In the genomic region with DNA sequence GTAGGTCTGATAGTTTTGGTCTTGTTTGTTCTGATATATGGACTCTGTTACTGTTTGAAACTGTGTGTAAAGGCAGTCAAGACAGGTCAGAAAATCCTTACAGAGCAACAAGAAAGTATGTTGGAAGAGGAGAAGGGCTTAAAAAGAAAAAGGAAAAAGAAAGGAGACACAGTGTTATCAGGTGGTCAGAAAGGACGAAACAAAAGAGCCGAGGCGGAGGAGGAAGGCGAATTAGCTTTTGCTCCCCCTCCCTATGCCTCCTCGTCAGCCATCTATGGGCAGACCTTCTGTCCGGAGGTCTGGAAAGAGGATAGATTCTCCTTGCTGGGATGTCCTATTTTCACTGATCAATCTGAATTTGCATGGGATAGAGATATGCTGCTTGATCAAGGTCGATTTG, we compare ENCODE assay signal across 4 mouse cellular contexts. TPM values are rescaled to one million over a fixed set of nuclear protein-coding genes. Genes with fewer than 3 reads are reported as not detected.
"Had no signal": no experiment of that assay in that cellular context is flagged by ENCODE, and none has a peak within 500 bp of the region (broad histone marks: within the 10 kb centered on the region; RNA-seq: fewer than 3 reads in every experiment).

No protein-coding gene starts in this region.

RNA-seq across cellular contexts. Expression of gene Olfr709-ps1, which starts 11.1 kb away (rescaled TPM):
- total RNA-seq: megakaryocyte progenitor cell, adult 5-6 weeks; midbrain, postnatal 0 days; monocyte, adult 5-6 weeks; neutrophil, adult 5-6 weeks had no signal

RNA-seq across cellular contexts. Expression of gene Olfr1532-ps1, which starts 13.2 kb away (rescaled TPM):
- total RNA-seq: megakaryocyte progenitor cell, adult 5-6 weeks; midbrain, postnatal 0 days; monocyte, adult 5-6 weeks; neutrophil, adult 5-6 weeks had no signal

RNA-seq across cellular contexts. Expression of gene Olfr707, which starts 19.9 kb away (rescaled TPM):
- total RNA-seq: megakaryocyte progenitor cell, adult 5-6 weeks; midbrain, postnatal 0 days; monocyte, adult 5-6 weeks; neutrophil, adult 5-6 weeks had no signal

RNA-seq across cellular contexts. Expression of gene Olfr710, which starts 27.2 kb away (rescaled TPM):
- total RNA-seq: megakaryocyte progenitor cell, adult 5-6 weeks; midbrain, postnatal 0 days; monocyte, adult 5-6 weeks; neutrophil, adult 5-6 weeks had no signal

RNA-seq across cellular contexts. Expression of gene Olfr706, which starts 33.0 kb away (rescaled TPM):
- total RNA-seq: megakaryocyte progenitor cell, adult 5-6 weeks; midbrain, postnatal 0 days; monocyte, adult 5-6 weeks; neutrophil, adult 5-6 weeks had no signal
